Mouse (Mus musculus): ENCODE measurements around the gene Nobox.

DNA sequence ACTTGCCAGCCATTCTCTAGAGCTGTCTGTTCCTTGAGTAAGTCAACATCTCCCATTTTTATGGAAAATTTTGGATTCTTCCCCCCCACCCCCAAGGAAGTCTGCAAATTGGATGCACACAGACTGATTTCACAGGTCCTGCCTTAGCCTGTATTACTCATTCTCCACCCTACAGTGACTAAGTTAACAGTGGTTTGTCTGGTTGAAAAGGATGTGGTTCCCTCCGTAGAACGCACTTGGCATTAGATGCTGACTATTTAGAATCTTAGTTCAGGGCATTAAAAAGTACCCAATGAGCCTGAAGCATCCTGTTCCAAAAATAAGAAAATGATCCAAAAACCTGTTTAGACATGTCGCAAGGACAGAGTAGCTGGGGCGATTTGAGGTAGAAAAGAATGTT lies 44.1 kb upstream of the Nobox start:
- TF ChIP-seq CTCF (conservative IDR thresholded peaks at IDR 0.05; ENCODE audit: low read length) (no peak), NANOG (IDR thresholded peaks at IDR 0.05; ENCODE audit: borderline replicate concordance, low read length) (no peak)

Data from E14TG2a.4 (cell line).